Mouse (Mus musculus): ENCODE data around the gene Pifo.

- TF ChIP-seq CTCF (conservative IDR thresholded peaks at IDR 0.05; ENCODE audit: low read length) (no peak), POU5F1 (IDR thresholded peaks at IDR 0.05; ENCODE audit: borderline replicate concordance, low read length) (no peak), NANOG (IDR thresholded peaks at IDR 0.05; ENCODE audit: borderline replicate concordance, low read length) (no peak)
Measured at GRCm38 (mm10) chr3:105958204-105958603, 56.2 kb downstream of the Pifo start.

Measured in E14TG2a.4 (cell line).